Mouse (Mus musculus): ENCODE measurements around the gene Cd164l2. TPM values are rescaled to one million over a fixed set of nuclear protein-coding genes. Genes with fewer than 3 reads are reported as not detected.

Cd164l2 gene
- polyA plus RNA-seq, 1 experiment, result 0.90 TPM

DNA sequence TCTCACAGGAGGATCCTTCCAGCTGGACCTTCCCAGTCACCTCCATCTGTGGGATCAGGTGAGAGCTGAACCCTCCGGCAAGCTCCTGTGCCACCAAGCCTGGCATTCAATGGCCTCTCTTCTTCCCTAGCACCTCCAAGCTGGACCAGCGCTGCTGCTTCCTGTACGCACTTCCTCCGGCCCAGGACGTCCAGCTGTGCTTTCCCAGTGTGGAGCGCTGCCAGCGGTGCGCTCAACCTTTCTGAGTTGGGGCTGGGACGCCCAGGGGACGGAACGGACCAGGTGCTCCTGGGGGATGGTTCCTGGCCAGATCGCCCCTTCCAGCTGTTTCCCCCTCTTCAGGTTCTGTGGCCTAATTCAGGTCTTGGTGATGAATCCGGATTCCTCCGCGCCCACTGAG, 35.1 kb downstream of the Cd164l2 start:
- 93% methylated on average over 15 of the region's 15 CpGs for WGBS
- DNase-seq, result no peak
- Histone ChIP-seq H3K27me3 (ENCODE audit: control insufficient read depth, insufficient read depth, low read length) (no peaks in the 10 kb centered on the region), H3K4me1 (replicated peaks; ENCODE audit: control insufficient read depth, insufficient read depth, low read length) (peaks cover 30% of the 10 kb centered on the region), H3K27ac (ENCODE audit: control insufficient read depth, insufficient read depth, low read length) (no peak overlapping the region), H3K4me3 (ENCODE audit: control insufficient read depth, insufficient read depth, low read length) (no peak overlapping the region), H3K36me3 (ENCODE audit: control insufficient read depth, insufficient read depth, low read length) (no peaks in the 10 kb centered on the region)
- no peak for TF ChIP-seq POLR2A (IDR thresholded peaks at IDR 0.05; ENCODE audit: control insufficient read depth, extremely low read depth, insufficient read depth, low read length, poor library complexity)

DNA sequence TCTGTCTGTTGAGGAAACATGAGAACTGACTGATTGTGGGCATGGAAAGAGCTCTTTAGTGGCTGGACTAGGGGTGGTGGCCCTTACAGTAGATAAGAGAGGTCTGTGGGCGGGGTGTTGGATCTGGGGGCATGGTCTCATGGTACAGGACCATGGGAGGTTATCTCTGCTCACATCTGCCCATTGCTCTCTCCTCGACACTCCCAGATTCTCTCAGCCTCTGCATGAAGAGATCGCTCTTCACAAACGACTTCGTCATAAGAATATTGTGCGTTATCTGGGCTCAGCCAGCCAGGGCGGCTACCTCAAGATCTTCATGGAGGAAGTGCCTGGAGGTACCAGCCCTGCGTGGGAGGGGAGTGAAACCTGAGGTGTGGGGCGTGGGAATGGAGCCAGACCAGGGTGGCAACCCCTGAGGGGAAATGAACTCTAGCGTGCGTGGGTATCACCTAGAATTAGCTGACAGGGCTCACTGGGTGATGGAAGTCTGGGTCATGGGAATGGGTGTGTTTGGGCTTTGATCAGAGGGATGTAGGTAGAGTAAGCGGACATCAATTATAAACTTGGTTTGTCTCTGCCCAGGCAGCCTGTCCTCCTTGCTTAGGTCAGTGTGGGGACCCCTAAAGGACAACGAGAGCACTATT, 36.0 kb downstream of the Cd164l2 start:
- no peak for DNase-seq
- no peaks in the 10 kb centered on the region for H3K36me3 ChIP-seq (ENCODE audit: control insufficient read depth, insufficient read depth, low read length)
- no peaks in the 10 kb centered on the region for H3K27me3 ChIP-seq (ENCODE audit: control insufficient read depth, insufficient read depth, low read length)
- H3K4me1 ChIP-seq (replicated peaks; ENCODE audit: control insufficient read depth, insufficient read depth, low read length), result peaks cover 30% of the 10 kb centered on the region
- WGBS, result 73% methylated on average over 13 of the region's 13 CpGs
- TF ChIP-seq POLR2A (IDR thresholded peaks at IDR 0.05; ENCODE audit: control insufficient read depth, extremely low read depth, insufficient read depth, low read length, poor library complexity) (no peak), CTCF (IDR thresholded peaks at IDR 0.05; ENCODE audit: borderline replicate concordance, control insufficient read depth, extremely low read depth, insufficient read depth, low read length, poor library complexity) (no peak)
- no peak overlapping the region for H3K27ac ChIP-seq (ENCODE audit: control insufficient read depth, insufficient read depth, low read length)
- no peak overlapping the region for H3K4me3 ChIP-seq (ENCODE audit: control insufficient read depth, insufficient read depth, low read length)

DNA sequence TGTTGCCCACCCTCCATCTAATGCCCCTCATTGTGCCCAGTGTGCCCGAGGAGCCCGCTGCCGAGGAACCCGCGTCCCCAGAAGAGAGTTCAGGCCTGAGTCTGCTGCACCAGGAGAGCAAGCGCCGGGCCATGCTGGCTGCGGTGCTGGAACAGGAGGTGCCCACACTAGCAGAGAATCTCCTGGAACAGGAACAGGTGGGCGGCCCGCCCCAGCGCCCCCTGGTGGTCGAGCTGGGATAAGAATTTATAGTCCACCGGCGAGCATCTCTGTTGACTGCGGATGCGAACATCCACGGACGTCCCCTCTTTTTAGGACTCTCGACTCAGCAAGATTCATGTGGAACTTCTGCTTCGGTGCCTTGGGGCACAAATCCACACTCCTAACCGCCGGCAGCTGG, 38.7 kb downstream of the Cd164l2 start:
- no peaks in the 10 kb centered on the region; the same call in 1 of the 2 replicates for H3K36me3 ChIP-seq (ENCODE audit: control insufficient read depth, insufficient read depth, low read length)
- no peak overlapping the region for H3K27ac ChIP-seq (ENCODE audit: control insufficient read depth, insufficient read depth, low read length)
- peak; percentile 95 for TF ChIP-seq CTCF (IDR thresholded peaks at IDR 0.05; ENCODE audit: borderline replicate concordance, control insufficient read depth, extremely low read depth, insufficient read depth, low read length, poor library complexity)
- TF ChIP-seq POLR2A (IDR thresholded peaks at IDR 0.05; ENCODE audit: control insufficient read depth, extremely low read depth, insufficient read depth, low read length, poor library complexity), result no peak
- no peaks in the 10 kb centered on the region for H3K27me3 ChIP-seq (ENCODE audit: control insufficient read depth, insufficient read depth, low read length)
- H3K4me1 ChIP-seq (replicated peaks; ENCODE audit: control insufficient read depth, insufficient read depth, low read length), result peaks cover 19% of the 10 kb centered on the region
- no peak overlapping the region for H3K4me3 ChIP-seq (ENCODE audit: control insufficient read depth, insufficient read depth, low read length)
- DNase-seq, result peak; percentile 89
- 7% methylated on average over 22 of the region's 22 CpGs for WGBS

DNA sequence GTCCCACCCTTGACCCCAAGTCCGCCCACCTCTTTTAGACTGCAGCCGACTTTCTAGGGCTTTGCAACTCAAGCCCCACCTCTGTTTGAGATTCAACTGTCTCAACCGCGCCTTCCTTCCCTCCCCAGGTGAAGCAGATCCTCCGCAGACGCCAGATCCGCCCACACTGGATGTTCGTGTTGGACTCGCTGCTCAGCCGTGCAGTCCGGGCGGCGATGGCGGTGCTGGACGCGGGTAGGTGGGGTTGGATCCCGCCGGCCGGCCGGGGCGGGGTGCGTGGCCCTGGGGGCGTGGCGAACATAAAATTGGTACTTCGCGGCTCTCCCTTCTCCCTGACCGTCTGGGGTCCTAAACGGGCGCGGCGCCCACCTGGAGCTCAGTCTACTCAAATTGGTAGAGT, 39.3 kb downstream of the Cd164l2 start:
- H3K4me1 ChIP-seq (replicated peaks; ENCODE audit: control insufficient read depth, insufficient read depth, low read length), result peaks cover 13% of the 10 kb centered on the region

DNA sequence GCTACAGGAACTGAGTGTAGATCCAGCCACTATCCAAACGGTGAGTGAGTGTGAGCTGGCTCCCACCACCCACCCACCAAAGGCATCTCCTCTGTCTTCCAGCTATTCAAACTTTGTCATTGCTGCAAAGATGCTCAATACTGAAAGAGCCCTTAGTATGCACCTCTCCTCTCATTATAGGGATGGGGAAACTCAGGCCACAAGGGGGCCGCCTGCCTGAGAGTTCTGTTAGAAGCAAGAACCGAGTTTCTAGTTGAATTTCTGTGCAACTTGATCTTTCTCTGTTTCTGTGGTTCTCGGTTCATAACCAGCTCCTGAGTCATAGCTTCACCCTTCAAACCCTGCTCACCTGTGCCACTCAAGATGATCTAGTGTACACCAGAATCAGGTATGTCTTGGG, 40.2 kb downstream of the Cd164l2 start:
- H3K4me3 ChIP-seq (ENCODE audit: control insufficient read depth, insufficient read depth, low read length), result no peak overlapping the region
- no peaks in the 10 kb centered on the region; the same call in 1 of the 2 replicates for H3K36me3 ChIP-seq (ENCODE audit: control insufficient read depth, insufficient read depth, low read length)
- TF ChIP-seq POLR2A (IDR thresholded peaks at IDR 0.05; ENCODE audit: control insufficient read depth, extremely low read depth, insufficient read depth, low read length, poor library complexity) (no peak), CTCF (IDR thresholded peaks at IDR 0.05; ENCODE audit: borderline replicate concordance, control insufficient read depth, extremely low read depth, insufficient read depth, low read length, poor library complexity) (no peak)
- WGBS, result 74% methylated on average over 4 of the region's 4 CpGs
- H3K27me3 ChIP-seq (ENCODE audit: control insufficient read depth, insufficient read depth, low read length), result no peaks in the 10 kb centered on the region
- peaks cover 8% of the 10 kb centered on the region for H3K4me1 ChIP-seq (replicated peaks; ENCODE audit: control insufficient read depth, insufficient read depth, low read length)
- no peak overlapping the region for H3K27ac ChIP-seq (ENCODE audit: control insufficient read depth, insufficient read depth, low read length)
- DNase-seq, result no peak

More for the DNA sequence above, 39.3 kb downstream of the Cd164l2 start:
- Histone ChIP-seq H3K36me3 (ENCODE audit: control insufficient read depth, insufficient read depth, low read length) (no peaks in the 10 kb centered on the region; the same call in 1 of the 2 replicates), H3K4me3 (ENCODE audit: control insufficient read depth, insufficient read depth, low read length) (no peak overlapping the region), H3K27ac (ENCODE audit: control insufficient read depth, insufficient read depth, low read length) (no peak overlapping the region), H3K27me3 (ENCODE audit: control insufficient read depth, insufficient read depth, low read length) (no peaks in the 10 kb centered on the region)
- no peak for DNase-seq
- TF ChIP-seq POLR2A (IDR thresholded peaks at IDR 0.05; ENCODE audit: control insufficient read depth, extremely low read depth, insufficient read depth, low read length, poor library complexity) (no peak), CTCF (IDR thresholded peaks at IDR 0.05; ENCODE audit: borderline replicate concordance, control insufficient read depth, extremely low read depth, insufficient read depth, low read length, poor library complexity) (no peak)
- 37% methylated on average over 31 of the region's 31 CpGs for WGBS

DNA sequence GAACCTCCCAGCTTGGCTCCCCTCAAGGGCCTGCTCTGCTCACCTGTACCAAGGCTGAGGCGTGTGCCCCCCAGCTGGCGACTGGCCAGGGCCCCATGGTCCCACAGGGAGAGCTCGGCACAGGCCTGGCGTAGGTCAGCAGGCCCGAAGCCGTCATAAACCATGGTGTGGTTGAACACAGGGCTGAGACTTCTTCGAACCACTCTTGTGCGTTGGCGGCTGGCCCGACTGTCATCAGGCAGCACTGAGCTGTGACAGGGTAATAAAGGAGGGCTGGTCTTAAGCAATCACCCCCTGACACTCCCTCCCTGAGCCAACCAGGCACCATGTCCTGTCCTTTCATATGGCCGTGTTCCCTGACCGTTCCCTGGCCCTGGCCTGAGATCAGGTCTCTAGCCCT, 41.5 kb downstream of the Cd164l2 start:
- no peak for DNase-seq
- Histone ChIP-seq H3K36me3 (ENCODE audit: control insufficient read depth, insufficient read depth, low read length) (no peaks in the 10 kb centered on the region; the same call in 1 of the 2 replicates), H3K4me1 (replicated peaks; ENCODE audit: control insufficient read depth, insufficient read depth, low read length) (peaks cover 8% of the 10 kb centered on the region), H3K27ac (ENCODE audit: control insufficient read depth, insufficient read depth, low read length) (no peak overlapping the region), H3K27me3 (ENCODE audit: control insufficient read depth, insufficient read depth, low read length) (no peaks in the 10 kb centered on the region), H3K4me3 (ENCODE audit: control insufficient read depth, insufficient read depth, low read length) (no peak overlapping the region)
- WGBS, result 94% methylated on average over 12 of the region's 12 CpGs
- TF ChIP-seq CTCF (IDR thresholded peaks at IDR 0.05; ENCODE audit: borderline replicate concordance, control insufficient read depth, extremely low read depth, insufficient read depth, low read length, poor library complexity) (no peak), POLR2A (IDR thresholded peaks at IDR 0.05; ENCODE audit: control insufficient read depth, extremely low read depth, insufficient read depth, low read length, poor library complexity) (no peak)

DNA sequence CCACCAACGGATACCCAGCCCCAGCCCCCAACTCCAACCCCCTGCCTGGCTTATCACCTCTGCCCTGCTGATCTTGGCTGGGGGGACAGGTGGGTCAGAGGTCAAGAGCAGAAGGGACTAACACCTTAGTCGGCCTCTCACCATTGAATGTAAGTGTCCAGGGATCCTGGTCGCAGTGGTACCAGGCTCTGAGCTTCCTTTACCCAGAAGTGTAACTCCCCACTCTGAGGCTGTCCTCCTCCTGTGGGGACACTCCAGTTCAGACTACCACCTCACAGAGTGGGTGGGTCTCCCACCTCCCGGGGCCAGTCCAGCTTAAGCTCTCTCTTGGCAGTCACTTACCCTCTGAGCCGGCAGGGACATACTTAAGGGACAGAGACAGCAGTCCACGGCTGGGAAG, 43.5 kb downstream of the Cd164l2 start:
- 94% methylated on average over 6 of the region's 6 CpGs for WGBS
- peaks cover 8% of the 10 kb centered on the region for H3K4me1 ChIP-seq (replicated peaks; ENCODE audit: control insufficient read depth, insufficient read depth, low read length)
- H3K27ac ChIP-seq (ENCODE audit: control insufficient read depth, insufficient read depth, low read length), result no peak overlapping the region
- no peak for DNase-seq
- no peaks in the 10 kb centered on the region; the same call in 1 of the 2 replicates for H3K36me3 ChIP-seq (ENCODE audit: control insufficient read depth, insufficient read depth, low read length)
- no peaks in the 10 kb centered on the region for H3K27me3 ChIP-seq (ENCODE audit: control insufficient read depth, insufficient read depth, low read length)
- H3K4me3 ChIP-seq (ENCODE audit: control insufficient read depth, insufficient read depth, low read length), result no peak overlapping the region
- TF ChIP-seq POLR2A (IDR thresholded peaks at IDR 0.05; ENCODE audit: control insufficient read depth, extremely low read depth, insufficient read depth, low read length, poor library complexity) (no peak), CTCF (IDR thresholded peaks at IDR 0.05; ENCODE audit: borderline replicate concordance, control insufficient read depth, extremely low read depth, insufficient read depth, low read length, poor library complexity) (no peak)
